Mouse (Mus musculus): ENCODE results near the gene Ctrb1.
"Not testable (repeated sequence)": the region's sequence is repeated elsewhere in the genome, so short reads cannot be mapped to it uniquely, and the experiment has no call there.

Ctrb1 gene

DNA sequence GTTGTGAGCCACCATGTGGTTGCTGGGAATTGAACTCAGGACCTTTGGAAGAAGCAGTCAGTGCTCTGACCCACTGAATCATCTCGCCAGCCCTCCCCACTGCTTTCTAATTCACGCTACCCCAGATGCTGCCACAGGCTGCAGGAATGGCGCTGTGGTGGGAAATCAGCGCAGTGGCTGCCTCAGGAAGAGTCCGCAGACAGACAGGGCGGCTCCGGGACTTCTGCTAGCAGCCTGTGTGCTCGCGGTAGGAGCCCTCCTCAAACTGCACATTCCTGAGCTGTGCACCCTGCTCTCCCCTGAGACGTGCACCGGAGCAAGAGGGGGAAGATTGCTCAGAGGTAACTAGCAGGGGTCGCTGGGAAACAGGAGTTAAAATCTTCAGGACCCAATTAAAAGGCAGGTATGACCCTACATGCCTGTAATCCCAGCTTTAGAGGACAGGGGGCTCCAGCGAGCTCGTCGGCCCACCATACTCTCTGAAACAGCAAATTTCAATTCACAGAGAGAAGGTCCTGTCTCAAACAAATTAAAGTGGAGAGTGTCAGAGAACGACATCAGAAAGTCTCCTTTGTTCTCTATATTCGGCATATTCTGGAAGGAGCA lies 10.3 kb downstream of the Ctrb1 start:
- DNase-seq: no peak

DNA sequence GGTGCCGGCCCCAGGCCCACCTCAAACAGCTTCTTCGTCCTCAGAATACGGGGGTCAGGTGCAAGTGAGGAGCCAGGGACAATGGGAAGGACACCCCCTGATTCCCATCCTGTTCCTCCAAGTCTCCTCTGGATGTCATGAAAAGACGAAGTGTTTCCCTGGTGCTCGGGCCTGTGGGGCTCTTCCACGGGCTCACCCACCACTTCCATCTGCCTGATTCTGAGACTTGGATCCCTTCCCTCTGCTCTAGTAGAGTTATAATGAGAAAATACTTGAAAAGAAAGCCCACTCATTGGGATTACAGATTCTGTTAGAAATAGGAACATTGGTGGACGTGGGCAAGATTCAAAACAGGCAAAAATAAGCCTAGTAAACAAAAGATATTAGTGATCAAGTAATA lies 12.0 kb downstream of the Ctrb1 start:
- no peak for DNase-seq

DNA sequence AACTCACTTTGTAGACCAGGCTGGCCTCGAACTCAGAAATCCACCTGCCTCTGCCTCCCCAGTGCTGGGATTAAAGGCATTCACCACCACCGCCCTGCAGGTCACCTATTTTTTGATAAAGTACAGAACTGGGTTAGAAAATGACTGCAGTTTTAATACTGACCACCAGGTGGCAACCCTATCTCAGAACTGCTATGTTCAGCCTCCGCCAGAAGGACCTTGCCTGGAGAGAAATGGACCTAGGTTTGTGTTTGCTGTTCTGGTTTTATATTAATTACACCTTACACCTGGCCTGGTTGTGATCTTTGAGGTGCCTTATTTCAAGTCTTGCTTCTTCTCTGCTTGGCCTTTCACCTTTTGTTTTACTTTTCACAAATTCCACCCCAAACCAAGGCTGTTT lies 12.7 kb downstream of the Ctrb1 start:
- peak; percentile 57 for DNase-seq

DNA sequence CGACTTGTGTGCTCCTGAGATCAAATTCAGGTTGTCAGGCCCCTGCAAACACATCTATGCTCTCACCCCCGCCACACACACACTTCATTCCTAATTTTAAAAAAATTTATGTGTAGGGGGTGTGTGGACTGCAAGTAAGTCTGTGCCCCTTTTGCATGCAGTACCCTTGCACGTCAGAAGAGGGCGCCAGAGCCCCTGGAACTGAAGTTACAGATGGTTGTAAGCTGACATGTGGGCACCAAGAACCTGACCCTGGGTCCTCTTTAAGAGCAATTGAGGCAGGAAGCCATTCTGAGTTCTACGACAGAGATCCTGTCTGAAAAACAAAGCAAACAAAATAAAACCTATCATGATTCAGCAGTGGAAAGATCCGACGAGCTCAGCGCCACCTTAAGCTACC lies 14.6 kb downstream of the Ctrb1 start:
- DNase-seq: no peak

- no peak for DNase-seq
Measured at GRCm38 (mm10) chr8:111666751-111667150, 24.1 kb downstream of the Ctrb1 start.

DNA sequence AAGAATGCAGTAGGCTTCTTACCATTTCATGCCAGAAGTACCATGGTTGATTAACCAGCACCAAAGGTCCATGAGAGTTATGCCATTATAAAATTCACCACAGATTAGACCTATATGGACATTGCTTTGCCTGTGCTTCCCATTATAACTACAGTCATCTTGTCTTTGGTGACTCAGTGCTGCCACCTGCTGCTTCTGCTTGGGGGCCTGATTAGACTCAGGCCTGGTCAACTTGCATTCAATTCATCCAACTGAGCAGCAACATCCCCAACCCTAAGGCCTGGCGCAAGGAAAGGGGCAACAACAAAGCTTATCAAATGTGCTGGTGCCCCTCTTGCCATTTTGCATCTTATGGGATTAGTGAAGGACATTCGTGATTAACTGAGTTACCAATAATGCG lies 28.3 kb downstream of the Ctrb1 start:
- peak; percentile 66 for DNase-seq

DNA sequence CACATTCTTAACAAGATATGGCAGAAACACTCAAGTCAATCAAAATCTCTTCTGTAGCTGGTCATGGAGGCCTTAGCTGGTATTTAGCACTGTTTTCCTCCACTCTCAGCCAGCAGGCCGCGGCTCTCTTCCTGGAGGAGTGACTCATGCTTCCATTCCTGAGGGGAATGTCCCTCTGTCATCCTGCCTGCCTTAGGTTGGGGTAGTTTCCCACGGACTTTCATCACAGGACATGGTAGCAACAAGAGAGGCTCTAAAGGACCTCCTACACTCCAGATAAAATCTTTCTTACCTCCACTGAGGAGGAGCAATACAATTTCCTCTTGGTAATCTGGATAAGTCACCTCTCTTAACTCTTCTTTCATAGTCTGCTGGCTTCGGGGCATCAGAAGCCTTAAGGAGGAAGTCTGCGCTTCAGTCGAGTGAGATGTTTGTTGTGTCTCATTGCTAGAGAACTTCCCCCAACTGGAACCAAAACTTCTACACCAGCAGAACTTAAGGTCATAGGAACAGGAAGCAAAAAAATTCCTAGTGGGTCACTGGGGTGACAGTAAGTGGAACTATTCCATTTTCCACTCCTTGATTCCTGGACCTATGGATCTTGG lies 31.9 kb downstream of the Ctrb1 start:
- DNase-seq: no peak

- no peak for DNase-seq
Measured at GRCm38 (mm10) chr8:111657312-111657854, 33.4 kb downstream of the Ctrb1 start.

- no peak for DNase-seq
Measured at GRCm38 (mm10) chr8:111653524-111653923, 37.3 kb downstream of the Ctrb1 start.

- DNase-seq: no peak
Measured at GRCm38 (mm10) chr8:111650651-111651050, 40.2 kb downstream of the Ctrb1 start.

- no peak for DNase-seq
Measured at GRCm38 (mm10) chr8:111648834-111649233, 42.0 kb downstream of the Ctrb1 start.

DNA sequence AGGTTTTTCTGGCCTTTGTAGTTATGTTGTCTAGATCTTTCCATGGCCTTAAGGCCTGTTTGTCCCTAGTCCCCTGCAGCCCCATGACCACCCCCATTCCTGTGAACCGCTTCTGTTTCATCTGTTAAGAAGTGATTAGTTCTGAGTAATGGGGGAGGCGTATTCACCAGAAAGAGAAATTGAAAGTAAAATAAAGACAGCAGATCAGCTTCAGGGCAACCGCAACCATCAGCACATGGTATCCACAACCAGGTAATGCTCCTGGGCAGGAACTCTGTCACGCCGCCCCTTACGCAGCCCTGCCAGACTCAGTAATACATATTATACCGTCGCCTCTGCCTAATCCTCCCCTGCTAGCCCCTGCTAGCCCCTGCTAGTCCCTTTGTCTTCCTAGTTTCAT lies 45.1 kb downstream of the Ctrb1 start:
- no peak for DNase-seq

- not testable (repeated sequence) for DNase-seq
Measured at GRCm38 (mm10) chr8:111644286-111645051, 46.3 kb downstream of the Ctrb1 start.

GRCm38 (mm10) chr8:111643264-111644141 lies 47.3 kb downstream of the Ctrb1 start, which contains the start of gene Zfp1:
Zfp1 (plus strand) TSS chr8:111643401.
- peak; percentile 90 for DNase-seq

DNA sequence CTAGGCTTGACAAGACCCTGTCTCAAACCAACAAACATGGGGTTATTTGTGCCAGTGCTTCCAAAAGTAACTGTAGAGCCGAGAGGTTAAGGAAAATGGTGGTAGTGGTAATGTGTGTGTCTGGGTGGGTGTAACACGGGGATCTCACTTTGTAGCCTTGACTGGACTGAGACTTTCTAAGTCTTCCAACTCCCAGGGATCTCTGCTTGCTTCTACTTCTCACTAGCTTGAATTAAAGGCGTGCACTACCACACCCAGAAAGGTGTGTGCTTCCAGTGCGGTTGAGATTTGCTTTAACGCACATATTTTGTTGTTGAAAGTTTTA lies 47.9 kb downstream of the Ctrb1 start:
- DNase-seq: no peak

DNA sequence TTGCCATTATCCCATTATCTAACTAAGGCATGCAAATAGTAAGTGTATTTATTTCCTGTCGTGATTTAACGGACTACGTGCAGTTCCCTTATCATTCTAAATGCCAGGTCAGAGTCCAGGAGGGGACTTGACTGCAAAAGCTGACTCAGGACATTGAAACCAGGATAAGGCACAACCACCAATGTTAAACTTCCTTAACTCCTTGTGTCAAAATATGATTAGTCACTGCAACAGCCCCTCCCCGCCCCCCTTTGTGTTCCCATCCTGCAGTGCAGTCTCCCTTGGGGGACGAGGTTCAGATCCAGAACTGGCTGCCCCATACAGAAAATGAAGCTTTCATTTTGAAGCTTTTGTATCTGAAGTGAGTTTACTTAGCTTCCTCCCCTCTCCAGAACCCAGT lies 48.3 kb downstream of the Ctrb1 start:
- DNase-seq: no peak

GRCm38 (mm10) chr8:111641064-111641463 lies 49.7 kb downstream of the Ctrb1 start:
- no peak for DNase-seq

- no peak for DNase-seq
Measured at GRCm38 (mm10) chr8:111638086-111638485, 52.7 kb downstream of the Ctrb1 start.
